Mouse (Mus musculus) ES-Bruce4 (cell line): ENCODE results near the gene Myo1f. TPM values are rescaled to one million over a fixed set of nuclear protein-coding genes. Genes with fewer than 3 reads are reported as not detected.

ENCODE experiments used
- H3K27ac ChIP-seq: 2 replicates; pipeline ENCODE4 v1.5.1; 2012; ENCODE audit warnings: low read length, inconsistent platforms; ENCODE audit not compliant: insufficient read depth
- H3K27me3 ChIP-seq: 2 replicates; pipeline ENCODE4 v1.6.1; 2012; ENCODE audit warnings: mild to moderate bottlenecking, low read length, inconsistent platforms; ENCODE audit not compliant: control insufficient read depth, poor library complexity, insufficient read depth, severe bottlenecking
- H3K36me3 ChIP-seq: 2 replicates; pipeline ENCODE4 v1.6.1; 2012; ENCODE audit warnings: inconsistent platforms, mild to moderate bottlenecking, low read length, moderate library complexity; ENCODE audit not compliant: control insufficient read depth, poor library complexity, insufficient read depth, severe bottlenecking
- H3K4me1 ChIP-seq: one replicate; pipeline ENCODE4 v1.8.1; 2011; ENCODE audit warnings: low read length; ENCODE audit not compliant: control insufficient read depth, insufficient read depth
- H3K4me3 ChIP-seq: 2 replicates; pipeline ENCODE4 v1.5.1; 2011; ENCODE audit warnings: low read depth, mild to moderate bottlenecking, low read length
- H3K9ac ChIP-seq: 2 replicates; pipeline ENCODE4 v1.6.1; 2012; ENCODE audit warnings: low read depth, mild to moderate bottlenecking, inconsistent platforms; ENCODE audit not compliant: poor library complexity, severe bottlenecking
- H3K9me3 ChIP-seq: replicated peaks from 2 replicates; pipeline ENCODE4 v1.6.1; 2012; ENCODE audit warnings: mild to moderate bottlenecking, low read length, inconsistent platforms; ENCODE audit not compliant: control insufficient read depth, poor library complexity, insufficient read depth, severe bottlenecking
- CTCF ChIP-seq: IDR thresholded peaks from one replicate; pipeline ENCODE4 v1.8.1; 2011; ENCODE audit warnings: low read depth, low read length
- EP300 ChIP-seq: IDR thresholded peaks from 2 replicates; pipeline ENCODE4 v1.6.1; 2011; ENCODE audit warnings: low read depth, low read length; ENCODE audit not compliant: insufficient read depth
- POLR2A ChIP-seq: IDR thresholded peaks from one replicate; pipeline ENCODE4 v1.8.1; 2011; ENCODE audit warnings: low read length; ENCODE audit not compliant: insufficient read depth
- polyA plus RNA-seq: library from polyadenylated mRNA; stranded (reverse); fragments of >200 nt; gene quantifications from 2 replicates; pipeline ENCODE4 v1.2.4, GENCODE M21; 2011; ENCODE audit warnings: low read depth; ENCODE audit not compliant: missing spikeins, insufficient read depth, insufficient read length

Gene Myo1f
- polyA plus RNA-seq, 1 experiment, result not detected

GRCm38 (mm10) chr17:33520366-33520765 lies 35.1 kb upstream of the Myo1f start:
- no peak overlapping the region for H3K9ac ChIP-seq
- H3K27me3 ChIP-seq, result no peaks in the 10 kb centered on the region
- no peaks in the 10 kb centered on the region for H3K9me3 ChIP-seq
- TF ChIP-seq POLR2A (no peak), EP300 (no peak), CTCF (no peak)
- no peaks in the 10 kb centered on the region for H3K36me3 ChIP-seq
- no peak overlapping the region for H3K4me3 ChIP-seq
- no peaks in the 10 kb centered on the region for H3K4me1 ChIP-seq
- no peak overlapping the region for H3K27ac ChIP-seq

GRCm38 (mm10) chr17:33523431-33523917 lies 32.0 kb upstream of the Myo1f start:
- no peaks in the 10 kb centered on the region for H3K36me3 ChIP-seq
- peaks cover under 1% of the 10 kb centered on the region for H3K4me1 ChIP-seq
- no peak overlapping the region for H3K27ac ChIP-seq
- H3K9ac ChIP-seq, result peak overlapping the region; percentile 45
- no peaks in the 10 kb centered on the region for H3K9me3 ChIP-seq
- no peak for TF ChIP-seq CTCF
- no peak for TF ChIP-seq EP300
- TF ChIP-seq POLR2A, result no peak
- H3K27me3 ChIP-seq, result no peaks in the 10 kb centered on the region
- peak overlapping the region; percentile 29 for H3K4me3 ChIP-seq

- H3K9ac ChIP-seq, result peak within 1 kb of the TSS; percentile 45
- H3K36me3 ChIP-seq, result no peaks in the 10 kb centered on the region
- no peak for TF ChIP-seq CTCF
- TF ChIP-seq EP300, result no peak
- TF ChIP-seq POLR2A, result no peak
- H3K27me3 ChIP-seq, result no peaks in the 10 kb centered on the region
- H3K4me1 ChIP-seq, result peaks cover 2% of the 10 kb centered on the region
- no peak within 1 kb of the TSS for H3K27ac ChIP-seq
- H3K4me3 ChIP-seq, result peak within 1 kb of the TSS; percentile 80
- H3K9me3 ChIP-seq, result no peaks in the 10 kb centered on the region
These were observed 31.4 kb upstream of the Myo1f start, which contains the start of gene Adamts10 for GRCm38 (mm10) chr17:33523918-33524755. Gene Adamts10 (plus strand): TSS chr17:33524204.

GRCm38 (mm10) chr17:33524806-33525373 lies 30.6 kb upstream of the Myo1f start:
- no peaks in the 10 kb centered on the region for H3K27me3 ChIP-seq
- no peak overlapping the region for H3K9ac ChIP-seq
- H3K36me3 ChIP-seq, result no peaks in the 10 kb centered on the region
- H3K9me3 ChIP-seq, result no peaks in the 10 kb centered on the region
- no peak for TF ChIP-seq EP300
- TF ChIP-seq POLR2A, result no peak
- TF ChIP-seq CTCF, result no peak
- H3K4me1 ChIP-seq, result peaks cover 2% of the 10 kb centered on the region
- H3K4me3 ChIP-seq, result no peak overlapping the region
- H3K27ac ChIP-seq, result no peak overlapping the region

GRCm38 (mm10) chr17:33526506-33526905 lies 29.0 kb upstream of the Myo1f start:
- H3K4me1 ChIP-seq, result peaks cover 2% of the 10 kb centered on the region
- 0 out of 2 replicates have a peak, but pooled peaks cover 4% of the 10 kb centered on the region for H3K9me3 ChIP-seq
- no peaks in the 10 kb centered on the region for H3K36me3 ChIP-seq
- no peak overlapping the region for H3K4me3 ChIP-seq
- TF ChIP-seq CTCF (no peak), POLR2A (no peak), EP300 (no peak)
- no peaks in the 10 kb centered on the region for H3K27me3 ChIP-seq
- H3K27ac ChIP-seq, result no peak overlapping the region
- no peak overlapping the region for H3K9ac ChIP-seq

GRCm38 (mm10) chr17:33539106-33539675 lies 16.3 kb upstream of the Myo1f start:
- Histone ChIP-seq H3K4me3 (no peak overlapping the region), H3K27ac (no peak overlapping the region), H3K9me3 (no peaks in the 10 kb centered on the region), H3K4me1 (peaks cover 2% of the 10 kb centered on the region), H3K36me3 (no peaks in the 10 kb centered on the region), H3K27me3 (no peaks in the 10 kb centered on the region), H3K9ac (no peak overlapping the region)
- TF ChIP-seq EP300 (no peak), CTCF (no peak), POLR2A (no peak)
